Mouse (Mus musculus) spleen, postnatal 14 days (tissue): Measurements from ENCODE around the gene Orc3.

Source experiments
- DNase-seq, 2 experiments: peaks; one replicate each; pipeline ENCODE4 v3.0.0; 2021 to 2022; ENCODE audit warnings: low spot score in 2 of 2

Gene Orc3

DNA sequence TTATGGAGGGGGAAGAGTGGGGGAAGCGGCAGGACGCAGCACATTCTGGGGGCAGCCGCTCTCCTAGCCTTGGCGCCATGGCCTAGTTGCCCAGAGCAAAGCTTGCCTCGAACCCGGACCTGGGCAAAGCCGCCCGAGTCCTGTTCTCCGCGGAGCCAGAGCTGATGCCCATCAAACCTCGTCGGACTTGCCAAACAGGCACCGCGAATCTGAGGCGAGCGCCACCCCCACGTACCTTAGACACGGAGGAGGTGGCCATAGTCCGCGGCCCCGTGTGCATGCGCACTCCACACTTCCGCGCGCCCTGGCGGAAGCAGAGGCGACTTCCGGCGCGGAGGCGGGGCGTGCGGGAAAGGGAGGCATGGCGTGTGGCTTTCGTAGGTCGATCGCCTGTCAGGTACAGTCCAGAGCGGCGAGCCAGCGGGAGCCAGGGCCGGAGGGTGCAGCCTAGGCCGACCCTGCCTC lies at the start of gene Orc3, which contains the start of gene Rars2:
Gene Orc3 (minus strand): TSS at position 315 of the 465 bp plus-strand sequence.
Gene Rars2 (plus strand): TSS at position 328 of the 465 bp plus-strand sequence.
- DNase-seq = peak; percentile 82 to 88

DNA sequence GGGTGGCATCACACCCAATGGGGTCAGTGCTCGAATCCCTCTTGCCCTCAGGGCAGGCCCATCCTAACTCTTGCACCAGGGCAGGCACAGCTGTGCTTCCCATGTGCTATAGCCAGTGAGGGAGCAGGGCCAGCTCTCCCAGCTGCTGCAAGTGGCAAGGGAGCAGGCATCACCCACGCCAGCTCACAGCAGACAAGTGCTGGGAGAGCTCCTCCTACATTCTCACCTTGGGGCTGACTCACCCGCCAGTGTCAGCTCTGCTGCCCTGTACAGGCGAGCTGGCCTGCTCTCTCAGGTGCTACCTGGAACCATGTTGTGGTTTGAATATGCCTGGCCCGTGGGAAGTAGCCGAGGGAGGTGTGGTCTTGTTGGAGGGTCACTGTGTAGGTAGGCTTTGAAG lies 47.2 kb upstream of the Orc3 start:
- no peak for DNase-seq

DNA sequence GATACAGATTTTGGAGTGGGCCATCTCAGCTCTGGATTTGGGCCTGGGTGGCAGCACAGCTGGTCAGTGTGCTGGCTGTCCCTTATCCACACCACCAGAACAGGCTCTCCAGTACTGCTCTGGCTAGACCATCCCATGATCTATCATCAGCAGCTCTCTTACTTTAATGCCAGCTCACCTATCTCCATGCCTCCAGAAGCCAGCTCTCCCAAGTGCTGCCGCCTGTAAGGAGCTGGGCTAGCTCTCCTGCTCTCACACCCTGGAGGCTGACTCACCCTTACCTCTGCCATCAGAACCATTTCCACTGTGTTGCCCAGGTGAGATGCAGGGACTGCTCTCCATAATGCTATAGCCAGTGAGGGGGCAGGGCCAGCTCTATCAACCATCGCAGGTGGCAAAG lies 46.8 kb upstream of the Orc3 start:
- DNase-seq = no peak

DNA sequence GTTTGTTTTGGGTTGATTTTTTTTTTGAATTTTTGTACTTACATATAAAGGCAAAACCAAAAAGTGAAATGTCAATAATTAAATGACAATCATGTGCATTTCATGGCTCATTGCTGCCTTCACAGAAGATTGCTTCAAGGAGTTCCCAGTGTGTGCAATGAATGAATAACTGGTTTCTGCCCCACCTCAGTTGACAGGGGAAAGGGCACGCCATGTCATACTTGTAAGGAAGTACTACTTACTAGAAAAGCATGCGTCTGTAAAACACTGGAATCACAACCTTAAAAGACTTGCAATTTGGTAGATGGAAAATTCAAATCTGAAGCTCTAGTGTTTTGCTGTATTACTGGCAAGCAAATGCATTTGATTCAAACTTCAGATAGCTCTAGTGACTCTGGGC lies 44.3 kb upstream of the Orc3 start:
- no peak for DNase-seq

DNA sequence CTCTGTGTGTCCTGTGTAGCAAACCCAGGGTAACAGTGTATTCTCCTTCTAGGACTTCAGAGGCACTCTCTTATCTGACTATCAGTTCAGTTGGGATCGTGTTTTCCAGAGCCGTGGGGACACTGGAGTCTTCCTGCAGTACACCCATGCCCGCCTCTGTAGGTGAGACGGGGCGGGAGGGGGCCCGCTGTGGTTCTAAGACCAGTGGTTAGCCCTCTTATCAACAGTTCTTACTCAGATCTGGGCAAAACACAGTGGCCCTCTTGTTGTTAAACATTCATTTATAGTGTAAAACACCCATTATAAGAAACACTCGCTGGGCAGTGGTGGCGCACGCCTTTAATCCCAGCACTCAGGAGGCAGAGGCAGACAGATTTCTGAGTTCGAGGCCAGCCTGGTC lies 41.4 kb upstream of the Orc3 start:
- DNase-seq = no peak

DNA sequence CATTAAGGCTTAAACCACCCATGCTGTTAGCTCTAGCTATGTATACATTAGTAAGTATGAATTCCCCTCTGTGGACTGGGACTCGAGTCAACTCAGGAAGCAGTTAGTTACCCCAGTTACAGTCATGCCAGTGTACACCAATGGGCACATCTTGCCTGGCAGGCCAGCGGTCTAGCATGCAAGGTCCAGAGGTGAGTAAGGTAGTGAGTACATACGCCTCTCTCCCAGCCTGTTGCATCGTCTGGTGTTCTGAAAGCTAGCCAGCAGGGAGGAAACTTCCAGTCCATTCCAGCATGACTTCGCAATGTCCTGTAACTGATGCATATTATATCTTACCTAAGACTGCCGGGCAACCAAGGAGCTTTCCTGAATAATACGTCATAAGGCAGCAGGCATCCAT lies 38.4 kb upstream of the Orc3 start:
- no peak for DNase-seq

DNA sequence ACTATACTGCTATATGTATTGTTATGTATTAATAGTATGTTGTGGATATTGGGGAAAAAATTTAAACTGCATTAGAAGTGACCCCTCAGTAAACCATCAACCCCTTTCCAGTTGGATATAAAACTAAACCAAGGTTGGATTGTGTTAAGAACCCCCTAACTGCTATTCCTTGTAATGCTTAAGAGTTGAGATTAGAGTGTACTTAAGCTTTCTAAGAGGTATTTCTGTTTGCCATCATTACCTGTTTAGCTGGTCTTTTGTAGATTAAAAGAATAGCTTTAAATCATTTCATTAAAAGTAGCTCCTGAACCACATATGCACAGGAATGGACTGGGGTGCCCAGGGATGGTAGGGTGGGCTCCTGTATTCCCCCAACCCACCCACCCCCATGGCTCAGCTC lies 30.0 kb upstream of the Orc3 start:
- no peak for DNase-seq

DNA sequence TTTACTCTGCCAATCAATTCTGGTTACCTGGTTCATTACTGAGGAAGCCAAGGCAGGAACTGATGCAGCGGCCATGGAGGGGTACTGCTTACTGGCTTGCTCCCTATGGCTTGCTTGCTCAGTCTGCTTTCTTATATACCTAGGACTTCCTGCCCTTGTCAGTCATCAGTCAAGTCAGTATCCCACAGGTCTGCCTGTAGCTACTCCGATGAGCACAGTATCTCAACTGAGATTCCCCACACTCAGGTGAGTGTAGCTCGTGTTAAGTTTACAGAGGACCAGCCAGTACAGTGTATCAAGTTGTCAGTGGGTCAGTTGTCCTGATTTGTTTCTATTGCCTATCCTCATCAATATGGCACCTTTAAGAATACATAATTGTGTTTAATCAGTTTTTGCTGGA lies 26.0 kb upstream of the Orc3 start:
- DNase-seq = no peak

DNA sequence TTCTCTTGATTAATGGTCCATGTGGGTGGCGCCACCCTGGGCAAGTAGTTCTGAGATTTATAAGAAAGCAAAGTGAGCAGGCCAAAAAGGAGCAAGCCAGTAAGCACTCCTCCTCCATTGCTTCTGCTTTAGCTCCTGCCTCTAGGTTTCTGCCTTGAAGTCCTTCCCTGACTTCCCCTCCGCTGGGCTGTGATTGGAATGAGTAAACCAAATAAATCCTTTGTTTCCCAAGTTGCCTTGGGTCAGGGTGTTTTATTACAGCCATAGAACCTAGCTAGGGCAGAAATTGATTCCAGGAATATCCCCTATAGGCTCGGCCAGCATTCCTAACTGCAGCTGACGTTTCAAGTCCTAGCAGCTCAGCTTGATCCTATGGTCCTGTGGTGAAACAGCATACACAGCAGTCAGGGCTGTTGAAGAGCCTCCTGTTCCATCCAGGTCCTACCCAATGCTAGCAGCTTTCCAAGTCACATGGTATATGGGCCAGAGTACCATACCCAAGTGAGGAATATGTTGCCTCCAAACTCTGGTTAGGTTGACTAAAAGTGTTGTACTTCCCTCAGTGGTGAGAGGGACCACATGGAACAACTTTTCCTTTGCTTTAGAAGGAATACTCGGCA lies 25.1 kb upstream of the Orc3 start:
- no peak for DNase-seq

DNA sequence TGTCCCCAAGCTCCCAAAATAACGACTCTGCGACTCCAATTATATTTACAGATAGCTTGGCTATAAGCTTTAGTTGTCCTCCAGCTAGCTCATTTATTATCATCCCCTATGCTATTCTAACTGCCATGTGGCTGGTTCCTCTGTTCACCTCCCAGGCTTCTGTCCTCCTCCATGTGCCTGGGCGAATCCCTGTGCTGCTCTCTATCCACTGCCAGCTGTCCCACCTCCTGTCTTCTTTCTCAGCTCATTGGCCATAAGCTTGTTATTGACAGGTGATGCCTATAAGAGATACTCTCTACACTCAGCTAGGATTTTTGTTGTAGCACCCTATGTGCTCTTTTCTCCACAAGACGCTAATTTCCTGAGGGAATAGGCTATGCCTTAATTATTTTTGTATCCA lies 23.1 kb upstream of the Orc3 start:
- no peak for DNase-seq

DNA sequence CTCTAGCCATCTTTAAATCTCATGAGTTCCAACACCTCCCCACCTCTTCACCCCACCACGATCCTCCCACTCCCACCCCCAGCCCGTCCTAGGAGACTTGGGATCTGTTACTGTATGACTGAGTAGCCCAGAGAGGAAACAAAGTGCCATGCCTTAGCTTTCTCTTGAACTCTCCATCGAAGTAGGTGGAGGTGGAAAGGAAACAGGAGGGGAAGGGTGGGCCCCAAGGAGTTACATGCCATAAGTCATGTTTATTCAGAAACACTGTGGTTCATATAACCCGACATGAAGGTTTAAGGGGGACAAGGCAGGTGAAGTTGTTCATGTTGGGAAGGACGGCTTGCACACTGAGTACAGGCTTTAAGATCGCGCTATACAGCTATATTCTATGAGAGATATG lies 22.6 kb upstream of the Orc3 start:
- DNase-seq = no peak

DNA sequence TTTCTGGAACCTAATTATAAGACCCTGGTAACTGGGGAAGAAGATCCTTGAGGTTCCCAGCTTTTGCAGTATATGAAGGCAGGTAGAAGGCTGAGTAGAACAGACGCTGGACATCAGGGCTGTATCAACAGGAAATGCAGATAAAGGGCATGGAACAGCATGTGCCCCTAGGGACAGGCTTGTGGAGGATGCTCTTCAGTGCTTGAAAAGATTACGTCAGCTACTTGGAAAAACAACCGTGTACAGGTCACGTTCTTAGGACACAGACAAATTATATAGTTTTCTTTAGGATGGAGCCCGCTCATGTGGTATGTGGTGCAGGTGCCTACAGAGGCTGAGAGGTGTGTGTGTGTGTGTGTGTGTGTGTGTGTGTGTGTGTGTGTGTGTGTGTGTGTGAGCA lies 21.3 kb upstream of the Orc3 start:
- no peak for DNase-seq

DNA sequence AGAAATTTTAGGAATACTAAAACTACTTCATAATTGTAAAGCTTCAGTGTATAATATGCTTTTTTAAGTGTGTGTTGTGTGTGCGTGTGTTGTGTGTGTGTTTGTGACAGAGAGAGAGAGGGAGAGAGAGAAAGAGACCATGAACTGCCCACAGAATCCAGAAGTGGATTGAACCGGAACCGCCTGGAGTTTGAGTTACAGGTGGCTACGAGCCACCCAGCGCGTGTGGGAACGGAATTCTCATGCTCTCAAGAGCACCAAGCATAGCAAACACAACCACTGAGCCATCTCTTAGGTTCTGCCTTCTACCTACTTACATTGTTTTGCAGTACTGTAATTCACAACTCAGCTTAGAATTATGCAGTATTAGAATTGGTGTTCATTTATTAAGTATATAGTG lies 19.4 kb upstream of the Orc3 start:
- no peak for DNase-seq

DNA sequence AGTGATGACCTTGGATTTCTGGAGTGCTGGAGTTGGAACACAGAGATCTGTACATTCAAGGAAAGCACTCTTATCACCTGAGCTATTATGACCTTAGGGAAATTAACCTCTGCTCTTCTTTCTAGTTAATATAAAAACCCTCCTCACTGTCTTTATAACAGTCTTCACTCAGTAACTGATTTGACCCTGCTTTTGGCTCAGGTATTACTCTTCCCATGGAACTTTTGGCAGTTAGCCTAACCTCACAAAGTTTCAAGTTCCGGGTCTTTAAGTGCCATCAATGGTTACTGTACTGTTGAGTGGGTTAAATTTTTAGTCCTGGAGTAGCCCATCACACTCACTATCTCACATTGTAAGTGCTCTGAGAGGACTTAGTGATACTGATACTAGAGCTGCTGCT lies 15.2 kb upstream of the Orc3 start:
- DNase-seq = no peak

DNA sequence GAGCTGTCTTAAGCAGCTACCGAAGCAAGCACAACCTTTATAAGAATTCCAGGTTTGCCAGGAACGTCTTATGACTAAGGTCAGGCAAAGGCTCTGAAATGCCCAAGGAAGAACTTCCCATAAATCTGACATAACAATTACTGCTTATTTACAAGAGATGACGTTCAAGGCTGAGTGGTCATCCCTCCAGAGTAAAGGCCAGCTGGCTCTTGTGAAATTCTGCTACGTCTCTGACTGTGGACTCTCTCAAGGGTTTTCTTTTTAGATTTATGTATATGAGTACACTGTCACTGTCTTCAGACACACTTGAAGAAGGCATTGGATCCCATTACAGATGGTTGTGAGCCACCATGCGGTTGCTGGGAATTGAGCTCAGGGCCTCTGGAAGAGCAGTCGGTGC lies 11.7 kb upstream of the Orc3 start:
- DNase-seq = no peak

DNA sequence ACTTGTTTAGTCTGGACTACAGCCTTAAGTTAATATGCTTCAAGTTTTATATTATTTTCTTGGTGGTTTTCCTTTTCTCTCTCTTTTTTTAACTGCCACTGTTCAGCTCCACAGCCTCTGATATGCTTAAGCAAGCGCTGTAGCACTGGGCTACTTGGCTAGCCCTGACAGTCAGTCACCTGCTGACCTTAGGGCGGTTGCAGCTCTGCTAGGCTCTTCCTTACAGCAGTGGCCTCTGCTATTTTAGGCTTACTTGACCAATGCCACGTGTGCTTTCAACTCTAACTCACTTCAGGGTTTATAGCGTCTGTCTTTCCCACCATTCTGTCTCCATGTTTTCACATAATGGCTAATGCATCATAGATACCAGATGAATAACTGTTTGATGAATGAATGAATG lies 10.8 kb upstream of the Orc3 start:
- no peak for DNase-seq

DNA sequence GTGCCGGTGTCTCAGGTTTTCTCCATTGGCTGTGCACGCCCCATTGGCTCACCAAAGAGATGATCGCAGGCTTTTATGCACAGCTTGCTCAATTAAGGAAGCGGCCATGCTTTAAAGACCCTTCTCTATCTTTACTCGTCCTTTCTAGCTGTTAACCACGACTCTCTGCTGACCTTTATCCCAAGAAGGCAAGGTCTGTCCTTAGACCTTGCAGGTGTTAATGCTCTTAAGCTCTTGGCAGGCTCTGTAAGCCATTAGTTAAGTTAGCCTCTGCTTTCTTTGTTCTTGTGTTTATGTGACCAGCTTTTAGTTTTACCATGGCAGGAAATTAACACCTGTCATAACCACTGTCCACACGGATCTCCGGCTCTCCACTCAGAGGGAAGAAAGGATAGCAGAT lies 1.4 kb upstream of the Orc3 start:
- DNase-seq = no peak

DNA sequence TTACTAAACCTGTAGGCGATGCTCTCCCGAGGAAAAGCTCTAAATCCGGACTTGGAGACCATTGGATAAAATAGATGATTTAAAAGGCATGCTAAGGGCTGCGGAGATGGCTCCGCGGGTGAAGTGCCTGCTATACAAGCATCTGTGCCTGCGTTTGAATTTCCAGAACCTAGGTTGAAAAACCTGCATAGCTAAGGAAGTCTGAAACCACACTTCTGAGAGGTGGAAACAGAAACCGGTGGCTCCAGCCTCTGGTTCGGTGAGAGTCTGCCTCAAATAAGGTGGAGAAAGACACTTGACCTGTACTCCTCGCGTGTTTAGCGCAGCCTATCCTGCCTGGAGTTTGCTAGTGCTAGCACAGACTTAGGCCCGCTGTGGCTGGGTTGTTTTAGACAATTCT lies 559 bp upstream of the Orc3 start:
- no peak for DNase-seq

DNA sequence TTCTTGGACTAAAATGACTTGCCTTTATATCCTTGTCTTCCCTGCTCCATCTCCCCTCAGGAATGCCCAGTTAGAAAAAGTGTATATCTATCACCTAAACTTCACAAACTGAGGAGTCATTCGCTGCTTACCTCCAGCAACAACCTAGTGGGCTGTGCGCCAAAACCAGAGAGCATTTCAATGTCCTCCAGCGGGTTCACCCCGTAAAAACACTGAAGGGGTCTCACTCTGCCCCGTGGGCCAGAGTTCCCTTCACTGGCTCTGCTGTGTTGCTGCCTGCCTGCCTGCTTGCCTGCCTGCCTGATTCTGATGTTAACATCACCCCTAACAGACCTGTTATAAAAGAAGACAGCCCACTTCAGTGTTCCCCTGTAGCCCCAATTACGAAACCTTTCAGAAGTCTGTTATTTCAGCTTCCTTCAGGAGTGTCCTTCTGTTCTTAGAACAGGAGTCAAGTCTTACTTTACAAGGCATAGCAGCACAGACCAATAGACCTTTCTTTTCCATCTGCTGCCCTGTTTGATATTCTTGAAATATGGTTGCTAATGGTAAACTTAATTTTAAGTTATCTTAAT lies 1.1 kb downstream of the Orc3 start:
- DNase-seq = no peak

DNA sequence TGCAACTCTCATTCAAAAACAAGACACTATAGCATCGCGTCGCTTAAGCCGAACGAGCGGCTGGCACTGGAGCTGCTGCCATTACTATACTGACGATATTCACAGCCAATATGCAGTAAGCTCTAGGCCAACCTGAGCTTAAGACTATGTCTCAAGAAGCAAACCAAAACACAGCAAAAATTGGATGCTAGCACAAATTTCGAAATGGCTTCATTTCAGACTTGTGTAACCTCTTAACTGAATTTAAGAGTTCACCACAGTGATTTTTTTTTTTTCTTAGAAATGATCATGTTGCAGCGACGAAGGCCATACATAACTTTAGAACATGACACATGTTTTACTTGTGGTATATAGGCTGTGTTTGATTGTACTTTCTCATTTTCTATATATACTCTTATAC lies 8.1 kb downstream of the Orc3 start:
- DNase-seq = no peak

DNA sequence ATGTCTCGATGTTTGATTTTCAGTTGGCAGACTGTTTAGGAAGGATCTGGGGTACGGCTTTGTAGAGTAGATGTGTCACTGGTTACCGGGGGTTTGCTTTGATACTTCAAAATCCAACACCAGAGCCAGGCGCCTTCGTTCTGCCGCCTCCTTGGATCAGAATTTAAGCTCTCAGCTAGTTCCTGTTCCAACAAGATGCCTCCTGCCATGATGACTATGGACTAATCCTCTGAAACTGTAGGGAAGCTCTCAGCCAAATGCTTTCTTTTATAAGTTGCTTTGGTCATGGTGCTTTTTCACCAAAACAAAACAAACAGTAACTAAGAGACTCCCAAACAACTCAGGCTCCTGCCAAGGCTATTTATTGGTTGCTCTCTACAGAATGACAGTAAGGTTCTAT lies 11.6 kb downstream of the Orc3 start:
- no peak for DNase-seq

DNA sequence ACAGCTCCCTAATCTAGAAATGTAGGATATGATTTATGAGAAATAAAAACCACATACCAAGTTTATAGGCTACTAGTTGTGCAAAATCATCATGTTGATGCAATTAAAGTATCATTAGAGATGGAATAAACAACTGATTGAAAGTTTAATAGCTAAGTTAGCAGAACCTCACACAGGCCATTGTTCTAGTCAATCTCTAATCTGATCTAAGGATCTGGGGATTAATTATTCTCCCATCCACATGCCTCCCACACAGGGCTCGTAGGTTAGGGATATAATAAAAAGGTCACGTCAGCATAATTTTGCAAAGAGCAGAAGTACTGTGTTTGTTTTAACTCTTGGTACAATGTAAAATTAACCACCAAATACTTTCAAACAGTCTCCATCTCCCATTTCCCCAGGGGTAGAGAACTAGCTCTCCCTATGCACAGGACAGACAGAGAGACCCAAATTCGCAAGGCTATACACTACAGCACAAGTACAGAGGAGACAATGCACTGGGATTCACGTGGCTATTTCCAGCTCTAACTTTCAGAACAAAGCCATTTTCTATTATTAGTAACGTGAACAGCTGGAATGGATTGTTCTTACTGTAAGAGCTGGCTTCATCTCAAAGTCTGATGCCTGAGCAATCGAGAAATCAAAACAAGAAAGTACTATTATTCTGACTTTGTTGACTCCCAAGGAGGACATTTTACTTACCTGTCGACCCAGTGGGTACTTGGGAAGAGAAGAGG lies 29.7 kb downstream of the Orc3 start:
- no peak for DNase-seq

DNA sequence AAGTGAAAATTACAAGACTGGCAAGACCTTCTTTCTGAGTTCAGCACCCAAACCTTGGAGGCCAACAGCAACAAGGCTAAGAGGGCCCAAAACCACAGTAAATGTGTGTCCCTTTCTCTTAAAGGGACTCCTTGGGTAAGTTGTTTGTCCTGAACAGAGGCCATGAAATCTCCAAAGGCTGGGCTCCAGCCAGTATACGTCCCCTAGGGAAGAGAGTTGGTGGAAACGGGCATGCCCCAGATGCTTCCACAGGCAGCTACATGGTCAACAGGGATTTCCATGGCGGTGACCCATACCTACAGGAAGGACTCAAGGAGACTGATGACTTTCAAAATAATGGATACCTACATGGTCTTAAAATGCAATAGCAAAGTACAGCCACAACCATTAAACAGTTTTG lies 31.3 kb downstream of the Orc3 start:
- no peak for DNase-seq
